Mouse (Mus musculus): ENCODE results near the gene Cmpk2.
"Not testable (repeated sequence)": the region's sequence is repeated elsewhere in the genome, so short reads cannot be mapped to it uniquely, and the experiment has no call there.

The Cmpk2 gene

DNA sequence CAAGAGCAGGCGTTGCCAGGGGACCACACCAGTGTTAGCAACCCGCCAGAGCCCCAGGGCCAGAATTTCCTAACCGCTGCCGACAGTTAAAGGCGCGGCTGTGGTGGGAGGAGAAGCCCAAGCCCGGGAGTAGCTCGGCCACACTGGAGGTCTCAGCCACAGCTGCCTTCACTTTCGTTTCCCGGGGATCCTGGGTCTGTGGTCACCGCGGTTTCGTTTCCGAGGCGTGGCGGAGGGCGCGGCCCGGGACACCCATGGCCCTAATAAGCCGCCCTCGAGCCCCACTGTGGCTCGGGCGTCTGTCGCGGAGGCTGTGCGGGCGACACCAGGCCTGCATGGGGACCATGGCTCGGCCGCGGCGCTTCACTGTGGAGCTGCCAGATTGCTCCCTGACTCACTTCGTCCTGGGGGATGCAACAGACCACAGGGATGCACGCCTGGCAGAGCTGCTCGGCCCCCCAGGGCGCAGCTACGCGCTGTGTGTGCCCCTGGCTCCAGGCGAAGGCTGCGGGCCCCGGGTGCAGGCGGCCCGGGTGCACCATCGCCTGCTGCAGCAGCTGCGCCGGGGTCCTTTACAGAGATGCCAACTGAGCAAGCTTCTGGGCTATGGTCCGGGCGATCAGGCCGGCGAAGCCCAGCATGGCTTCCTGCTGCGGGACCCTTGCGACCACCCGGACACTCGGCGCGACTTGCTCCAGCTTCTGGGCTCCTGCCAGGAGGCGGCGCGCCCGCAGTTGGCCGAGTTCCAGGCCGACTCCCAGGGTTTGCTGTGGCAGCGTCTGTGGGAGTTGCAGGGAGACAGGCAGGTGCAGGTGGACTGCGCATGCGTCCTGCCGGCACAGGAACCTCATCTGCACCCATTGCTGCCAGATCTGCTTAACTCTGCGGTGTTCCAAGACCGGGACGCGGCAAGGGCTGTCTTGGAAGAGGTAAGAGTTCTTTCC is at the start of gene Cmpk2:
Cmpk2 (plus strand) TSS at position 107 of the 944 bp plus-strand sequence.
- peak; percentile 94 for DNase-seq

DNA sequence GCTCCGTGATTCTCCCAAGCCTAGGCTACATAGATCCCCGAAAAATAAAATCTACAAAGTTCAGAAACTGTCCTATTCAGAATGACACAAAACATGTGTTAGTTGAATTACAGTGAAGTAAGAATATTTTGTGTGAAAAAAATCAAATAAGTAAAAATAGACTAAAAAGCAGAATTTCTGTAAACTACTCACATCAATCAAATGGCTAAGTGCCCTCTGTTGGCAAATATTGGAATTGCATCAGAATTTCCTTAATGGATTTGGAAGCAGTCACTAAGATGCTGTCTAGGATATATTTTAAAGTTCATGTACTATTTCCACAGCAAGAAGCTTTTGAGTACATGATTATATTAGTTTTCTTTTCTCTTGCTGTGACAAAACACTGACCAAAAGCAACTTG is 44.2 kb upstream of the Cmpk2 start:
- no peak for DNase-seq

DNA sequence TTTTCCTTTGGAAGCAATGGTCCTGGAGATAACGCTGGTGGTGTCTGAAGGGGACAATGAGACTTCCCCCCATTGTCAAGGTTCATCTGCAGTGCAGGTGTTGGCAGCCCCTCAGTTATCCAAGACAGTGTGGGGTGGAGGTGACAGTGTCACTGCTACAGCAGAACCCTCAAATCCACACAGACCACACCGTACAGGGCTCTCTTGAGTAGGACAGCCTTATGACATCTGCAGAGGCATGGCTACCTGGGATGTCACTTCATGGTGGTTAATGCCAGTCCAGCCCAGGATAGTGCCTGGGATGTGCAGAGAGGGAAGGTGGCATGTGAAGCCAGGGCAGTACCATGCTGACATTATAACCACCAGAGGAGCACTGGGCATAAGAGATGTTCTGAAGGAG is 40.2 kb upstream of the Cmpk2 start:
- not testable (repeated sequence) for DNase-seq

DNA sequence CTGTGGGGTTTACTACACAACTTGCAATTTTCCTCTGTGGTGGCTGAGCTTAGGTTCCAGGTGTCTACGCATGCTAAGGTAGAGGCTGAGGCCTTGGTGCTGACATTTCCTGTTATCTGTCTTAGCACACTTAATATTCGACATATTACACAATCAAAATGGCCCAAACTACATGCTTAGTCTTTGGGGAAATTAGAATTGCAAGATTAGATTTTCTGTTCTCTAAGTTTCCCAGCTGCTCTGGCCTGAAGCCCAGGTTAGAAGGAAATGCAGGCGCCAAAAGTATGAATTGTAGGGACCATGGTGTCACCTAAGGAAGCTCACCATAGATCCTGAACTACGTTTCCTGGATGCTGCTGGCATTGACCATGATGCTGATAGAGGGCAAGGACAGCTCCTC is 32.7 kb upstream of the Cmpk2 start:
- peak; percentile 25 for DNase-seq

DNA sequence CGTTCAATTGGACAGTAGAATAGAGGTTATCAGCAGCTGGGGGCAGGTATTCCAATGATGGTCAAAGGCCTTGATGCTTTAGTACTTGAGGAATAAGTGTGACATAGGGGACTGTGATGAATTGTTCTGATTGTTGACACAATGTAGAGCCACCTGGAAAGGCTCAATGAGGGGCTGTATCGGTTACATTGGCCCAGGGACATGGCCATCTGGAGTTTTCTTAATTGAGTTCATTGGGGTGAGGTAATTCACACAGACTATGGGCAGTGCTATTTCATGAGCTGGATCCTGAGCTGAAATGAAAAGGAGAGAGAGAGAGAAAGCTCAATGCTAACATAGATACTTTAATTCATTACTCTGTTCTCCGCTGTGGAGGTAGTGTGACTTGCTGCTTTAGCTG is 31.1 kb upstream of the Cmpk2 start:
- DNase-seq: no peak

DNA sequence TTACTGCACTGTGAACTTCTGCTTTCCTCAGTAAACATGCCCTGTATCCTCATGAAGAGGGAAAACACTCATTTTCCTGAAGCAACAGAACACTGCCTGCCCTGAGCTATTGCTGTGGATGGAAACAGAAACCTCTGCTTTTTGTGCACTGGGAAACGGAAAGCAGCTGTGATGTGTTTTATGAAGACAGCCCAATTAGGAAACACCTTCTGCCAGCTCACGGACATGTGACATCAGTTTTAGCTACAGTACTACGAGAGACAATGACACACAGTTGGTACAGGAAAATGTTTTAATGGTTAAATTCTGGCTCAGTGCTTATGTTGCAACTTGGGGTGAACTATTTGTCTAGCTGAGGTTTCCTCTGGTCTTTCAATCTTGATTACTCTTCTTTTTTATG is 29.6 kb upstream of the Cmpk2 start:
- DNase-seq: no peak

DNA sequence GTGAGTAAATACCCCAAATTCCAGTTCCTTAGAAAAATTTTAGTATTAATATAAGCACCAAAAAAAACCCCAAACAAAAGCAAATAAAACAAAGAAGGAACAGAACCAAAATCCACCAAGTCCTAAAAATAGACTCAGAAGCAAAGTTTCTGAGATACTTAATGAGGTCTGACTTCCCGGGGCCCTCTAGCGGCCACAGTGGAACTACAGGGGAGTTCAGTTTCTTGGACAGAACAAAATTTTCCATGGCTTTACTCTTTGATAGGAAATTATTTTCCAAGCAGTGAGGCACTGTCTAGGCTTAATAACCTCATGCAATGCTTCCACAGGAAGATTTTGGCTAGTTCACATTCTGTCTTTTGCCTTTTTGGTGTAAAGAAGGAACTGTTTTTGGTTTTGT is 24.9 kb upstream of the Cmpk2 start:
- DNase-seq: peak; percentile 88

DNA sequence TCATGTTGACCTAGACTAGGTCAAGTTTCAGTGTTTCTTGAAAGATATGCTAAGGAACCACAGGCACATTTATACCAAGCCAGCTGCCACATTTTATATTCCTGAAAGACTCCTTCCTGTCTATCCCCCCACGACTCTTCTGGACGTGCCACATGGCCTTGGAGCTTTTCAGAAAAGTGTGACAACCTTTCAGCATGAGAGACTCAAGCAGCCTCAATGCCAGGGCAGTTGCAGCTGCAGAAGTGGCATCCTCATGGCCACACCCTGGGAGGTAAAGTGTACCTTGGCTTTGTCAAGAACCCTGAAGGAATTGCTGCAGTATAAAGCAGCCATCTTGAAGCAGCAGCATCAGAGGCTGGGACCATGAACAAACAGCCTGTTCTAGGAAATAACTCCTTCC is 24.5 kb upstream of the Cmpk2 start:
- DNase-seq: no peak

DNA sequence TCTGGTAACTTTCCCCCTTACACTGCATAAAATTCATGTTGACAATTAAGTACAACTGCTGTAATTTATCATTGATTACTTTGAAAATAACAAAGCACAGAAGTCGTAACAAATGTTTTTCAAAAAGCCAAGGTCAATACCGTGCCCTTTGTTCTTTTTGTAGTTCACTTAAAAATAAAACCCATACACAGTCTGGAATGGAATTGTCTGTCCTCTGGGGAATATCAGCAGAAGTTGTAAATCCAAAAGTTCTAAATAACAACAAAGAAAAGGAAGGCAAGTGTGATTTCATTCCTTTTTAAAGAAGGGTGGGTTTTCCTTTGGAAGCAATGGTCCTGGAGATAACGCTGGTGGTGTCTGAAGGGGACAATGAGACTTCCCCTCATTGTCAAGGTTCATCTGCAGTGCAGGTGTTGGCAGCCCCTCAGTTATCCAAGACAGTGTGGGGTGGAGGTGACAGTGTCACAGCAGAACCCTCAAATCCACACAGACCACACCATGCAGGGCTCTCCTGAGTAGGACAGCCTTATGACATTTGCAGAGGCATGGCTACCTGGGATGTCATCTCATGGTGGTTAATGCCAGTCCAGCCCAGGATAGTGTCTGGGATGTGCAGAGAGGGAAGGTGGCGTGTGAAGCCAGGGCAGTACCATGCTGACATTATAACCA is 22.5 kb upstream of the Cmpk2 start:
- no peak for DNase-seq

DNA sequence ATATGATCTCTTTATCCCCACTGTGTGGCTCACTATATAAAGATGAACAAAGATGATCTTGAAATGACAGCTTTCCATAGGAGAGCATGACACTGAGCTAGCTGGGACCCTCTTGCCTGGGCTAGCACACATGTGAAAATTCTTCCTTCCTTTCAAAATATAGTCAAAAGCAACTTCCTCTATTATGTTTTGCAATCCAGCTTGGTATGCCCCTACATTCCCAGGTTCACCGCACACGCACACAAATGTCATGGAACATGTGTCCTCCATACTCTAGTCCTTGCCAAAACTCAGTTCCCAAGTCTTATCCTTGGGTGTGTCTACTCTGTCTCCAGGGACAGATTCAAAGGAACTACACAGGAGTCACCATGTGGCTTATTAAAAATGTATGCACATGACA is 19.5 kb upstream of the Cmpk2 start:
- DNase-seq: no peak

DNA sequence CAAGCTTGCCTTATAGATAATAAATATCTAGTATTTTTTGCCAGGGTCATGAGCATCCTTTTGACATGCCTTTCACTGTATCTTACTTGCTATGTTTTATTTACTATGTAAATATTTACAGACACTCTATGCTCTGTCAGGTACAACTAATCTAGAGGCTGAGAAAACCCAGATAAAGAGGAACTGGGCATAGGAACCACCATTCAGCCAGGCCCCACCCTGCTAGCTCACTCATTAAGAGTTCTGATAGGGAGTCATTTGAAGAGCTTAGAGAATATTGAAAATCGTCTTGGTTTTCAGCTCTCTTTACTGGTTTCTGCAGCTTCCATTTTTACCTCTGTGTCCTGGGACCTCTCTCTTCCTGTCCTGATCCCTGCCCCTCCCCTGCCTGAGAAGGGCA is 17.9 kb upstream of the Cmpk2 start:
- no peak for DNase-seq

DNA sequence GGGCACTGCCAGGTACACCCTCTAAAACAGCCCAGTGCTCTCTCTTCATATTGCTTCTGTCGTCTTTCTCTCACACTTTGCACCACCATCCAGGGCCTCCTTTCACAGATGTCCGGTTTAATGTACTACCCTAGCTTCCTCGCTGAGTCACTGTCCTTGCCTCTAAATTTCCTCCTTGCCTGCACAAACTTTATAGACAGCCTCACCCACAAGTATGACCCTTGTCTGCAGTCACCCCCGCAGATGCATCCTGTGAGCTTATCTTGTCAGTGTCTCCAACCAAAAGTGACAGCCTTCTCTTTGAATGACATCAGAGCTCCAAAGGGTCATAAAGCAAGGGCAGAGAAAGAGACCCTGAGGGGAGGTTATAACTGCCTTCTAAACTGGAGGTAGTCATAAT is 16.1 kb upstream of the Cmpk2 start:
- DNase-seq: no peak

DNA sequence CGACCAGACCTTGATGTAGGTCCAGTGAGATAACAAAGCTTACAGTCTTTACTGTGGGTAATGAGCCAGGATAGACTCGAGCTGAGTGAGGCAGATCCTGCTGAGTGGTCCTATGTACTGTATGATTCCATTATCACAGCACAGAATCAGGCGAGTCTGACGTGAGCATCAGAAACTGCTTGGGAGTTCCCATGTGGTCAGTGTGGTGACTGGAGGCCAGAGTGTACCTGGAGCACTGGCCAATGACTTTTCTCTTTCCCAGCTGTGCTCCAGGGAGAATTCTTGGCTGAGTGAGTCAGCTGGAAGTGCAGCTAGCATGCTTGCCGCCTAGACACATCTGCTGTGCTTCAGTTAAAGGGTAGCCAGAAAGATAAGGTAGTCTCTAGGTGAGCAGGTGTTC is 14.3 kb upstream of the Cmpk2 start:
- no peak for DNase-seq

DNA sequence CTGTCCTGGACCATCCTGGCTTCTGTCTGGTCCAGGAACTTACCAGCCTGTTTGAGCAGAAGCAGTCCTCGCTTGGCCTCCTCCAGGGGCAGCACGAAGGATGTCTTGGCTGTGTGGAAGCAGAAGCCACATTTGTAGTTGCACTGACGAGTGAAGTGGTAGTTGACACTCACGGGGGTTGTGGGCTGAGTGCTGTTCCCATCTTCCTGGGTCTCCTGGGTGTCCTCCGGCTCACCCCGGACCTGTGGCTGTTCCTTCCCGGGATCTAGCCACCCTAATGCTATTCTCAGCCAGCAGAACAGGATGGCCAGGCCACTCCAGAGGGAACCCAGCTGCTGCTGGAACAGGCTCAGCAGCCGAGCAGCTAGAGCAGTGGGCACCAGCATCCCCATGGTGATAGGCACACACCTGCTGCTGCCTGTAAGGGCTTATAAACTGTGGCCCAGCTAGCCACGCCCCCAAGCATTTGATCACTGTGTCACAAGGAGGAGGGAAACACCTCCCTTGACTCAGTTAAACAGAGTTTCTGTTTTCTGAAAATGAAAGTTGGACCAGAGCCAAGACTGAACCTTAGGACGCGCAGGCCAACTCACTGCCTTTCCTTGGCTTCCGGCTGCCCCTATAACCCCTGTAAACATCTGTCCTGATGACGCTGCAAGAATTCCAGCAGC is 12.8 kb upstream of the Cmpk2 start, which contains the start of gene Rsad2:
Rsad2 (minus strand) TSS at position 425 of the 671 bp plus-strand sequence.
- DNase-seq: peak; percentile 81

DNA sequence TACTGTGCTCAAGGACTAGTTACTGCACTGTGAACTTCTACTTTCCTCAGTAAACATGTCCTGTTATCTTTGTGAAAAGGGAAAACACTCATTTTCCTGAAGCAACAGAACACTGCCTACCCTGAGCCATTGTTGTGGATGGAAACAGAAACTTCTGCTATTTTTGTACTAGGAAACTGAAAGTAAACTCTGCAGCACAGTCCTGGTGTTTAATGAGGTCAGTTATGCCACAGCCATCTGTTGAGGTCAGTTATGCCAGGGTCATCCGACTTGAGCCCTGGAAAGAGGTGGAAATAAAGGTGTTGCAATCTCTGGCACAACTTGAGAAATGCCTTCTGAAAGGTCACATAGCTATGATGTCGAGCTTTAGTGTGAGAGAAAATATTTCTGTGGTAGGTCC is 8.9 kb upstream of the Cmpk2 start:
- no peak for DNase-seq

DNA sequence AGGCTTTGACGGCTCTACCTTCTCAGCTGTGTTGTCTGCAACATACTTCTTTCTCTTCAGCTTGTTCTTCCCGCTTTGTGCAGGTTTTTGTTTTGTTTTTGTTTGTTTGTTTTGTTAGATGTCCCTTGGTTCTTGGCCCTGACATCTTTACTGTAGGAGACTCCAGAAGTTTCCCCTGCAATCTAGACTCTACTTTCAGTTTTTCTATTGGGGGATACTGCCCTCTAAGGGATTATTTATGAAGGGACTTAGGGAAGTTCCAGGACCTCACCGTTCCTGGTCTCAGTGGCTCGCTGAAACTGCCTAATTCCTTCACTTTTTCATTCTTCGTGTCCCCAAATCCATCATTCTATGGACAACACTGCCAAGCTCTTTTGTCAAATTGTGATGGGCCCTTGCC is 3.4 kb upstream of the Cmpk2 start:
- DNase-seq: no peak

DNA sequence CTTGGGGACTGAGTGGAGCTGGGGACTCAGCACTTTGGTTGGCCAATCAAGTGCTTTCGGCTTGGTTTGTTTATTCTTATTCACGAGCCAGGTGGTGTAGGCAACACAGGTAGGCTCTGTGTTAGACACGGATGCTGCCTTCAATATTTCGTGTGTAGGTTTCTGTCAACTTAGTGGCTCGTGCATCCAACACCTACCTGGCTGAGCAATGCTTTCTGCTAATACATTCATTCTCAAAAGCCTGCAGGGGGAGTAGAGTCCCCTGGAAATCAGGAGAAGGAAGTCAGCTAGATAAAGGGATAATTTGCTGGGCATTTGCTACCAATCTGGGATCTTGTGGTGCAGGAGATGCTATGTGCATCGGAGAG is 1.0 kb downstream of the Cmpk2 start:
- DNase-seq: no peak

DNA sequence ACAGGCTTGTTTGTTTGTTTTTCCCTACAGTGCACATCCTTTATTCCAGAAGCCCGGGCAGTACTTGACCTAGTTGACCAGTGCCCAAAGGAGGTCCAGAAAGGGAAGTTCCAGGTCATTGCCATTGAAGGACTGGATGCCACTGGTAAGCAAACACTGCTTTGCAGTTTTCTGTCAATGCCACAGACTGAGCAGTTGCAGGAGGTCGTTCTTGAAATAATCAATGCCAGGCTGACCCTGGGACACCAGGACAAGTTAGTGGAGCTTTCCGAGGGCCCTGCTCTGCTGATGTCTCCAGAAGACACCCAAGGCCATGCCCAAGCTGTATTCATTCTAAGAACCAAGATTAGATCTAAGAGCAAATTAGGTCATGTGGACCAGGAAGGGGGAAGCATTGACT is 2.4 kb downstream of the Cmpk2 start:
- DNase-seq: no peak

DNA sequence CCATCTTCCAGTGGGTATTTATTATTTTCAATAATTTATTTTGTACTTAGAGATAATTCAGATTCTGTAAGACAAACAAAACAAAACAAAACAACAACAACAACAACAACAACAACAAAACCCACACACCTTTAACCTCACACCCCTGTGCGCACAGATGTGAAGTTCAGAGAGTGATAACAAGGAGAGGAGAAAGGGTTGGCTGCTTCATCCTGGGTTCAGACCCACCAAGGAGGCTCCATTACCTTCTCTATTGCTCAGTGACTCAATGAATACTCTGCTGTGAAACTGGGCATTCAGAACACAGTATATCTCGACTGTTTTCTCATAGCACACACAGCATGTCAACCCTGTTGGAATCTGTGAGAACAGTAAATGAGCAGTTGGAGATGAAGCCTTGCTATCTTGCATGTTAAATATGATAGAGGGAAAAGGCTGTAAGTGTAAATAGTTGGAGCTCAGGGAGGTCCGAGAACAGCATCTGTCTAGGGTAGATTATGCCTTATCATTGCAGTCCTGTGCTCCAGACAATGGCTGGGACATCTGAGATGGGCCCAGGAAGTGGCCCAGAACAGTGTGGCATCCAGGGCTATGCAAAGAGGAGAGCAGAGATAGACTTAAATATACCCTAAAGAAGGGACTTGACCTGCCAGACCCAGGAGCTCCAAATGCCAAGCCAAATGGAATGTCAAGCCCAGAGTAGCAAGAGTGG is 3.9 kb downstream of the Cmpk2 start:
- DNase-seq: no peak

DNA sequence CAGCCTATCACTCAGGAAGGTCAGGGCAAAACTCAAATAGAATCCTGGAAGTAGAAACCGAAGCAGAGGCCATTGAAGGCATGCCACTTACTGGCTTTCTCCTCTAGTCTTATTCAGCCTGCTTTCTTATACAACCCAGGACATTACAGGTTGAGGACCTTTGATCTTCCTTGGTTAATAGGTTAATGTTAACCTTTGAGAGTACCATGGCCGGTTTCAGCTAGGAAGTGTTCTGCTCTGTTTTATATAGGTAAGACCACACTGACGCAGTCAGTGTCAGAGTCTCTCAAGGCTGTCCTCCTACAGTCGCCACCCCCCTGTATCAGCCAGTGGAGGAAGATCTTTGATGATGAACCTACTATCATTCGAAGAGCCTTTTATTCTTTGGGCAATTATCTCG is 4.7 kb downstream of the Cmpk2 start:
- peak; percentile 15 for DNase-seq

DNA sequence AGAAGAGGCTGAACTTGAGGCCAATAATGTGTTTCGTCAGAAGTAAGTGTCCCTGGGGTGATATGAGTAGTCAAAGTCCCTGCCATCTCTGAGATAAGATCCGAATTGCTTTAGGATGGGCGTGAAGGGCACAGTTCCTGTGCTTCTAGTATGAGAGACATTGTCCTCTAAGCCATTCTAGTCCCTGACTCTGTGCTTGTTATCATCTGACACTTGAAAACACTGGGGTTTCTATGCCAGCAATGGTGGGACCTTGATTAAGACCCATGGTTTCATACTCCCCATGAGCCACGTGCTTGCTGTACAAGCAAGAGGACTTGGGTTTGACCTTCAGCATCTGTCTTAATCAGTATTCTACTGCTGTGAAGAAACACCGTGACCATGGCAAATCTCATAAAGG is 8.2 kb downstream of the Cmpk2 start:
- no peak for DNase-seq

DNA sequence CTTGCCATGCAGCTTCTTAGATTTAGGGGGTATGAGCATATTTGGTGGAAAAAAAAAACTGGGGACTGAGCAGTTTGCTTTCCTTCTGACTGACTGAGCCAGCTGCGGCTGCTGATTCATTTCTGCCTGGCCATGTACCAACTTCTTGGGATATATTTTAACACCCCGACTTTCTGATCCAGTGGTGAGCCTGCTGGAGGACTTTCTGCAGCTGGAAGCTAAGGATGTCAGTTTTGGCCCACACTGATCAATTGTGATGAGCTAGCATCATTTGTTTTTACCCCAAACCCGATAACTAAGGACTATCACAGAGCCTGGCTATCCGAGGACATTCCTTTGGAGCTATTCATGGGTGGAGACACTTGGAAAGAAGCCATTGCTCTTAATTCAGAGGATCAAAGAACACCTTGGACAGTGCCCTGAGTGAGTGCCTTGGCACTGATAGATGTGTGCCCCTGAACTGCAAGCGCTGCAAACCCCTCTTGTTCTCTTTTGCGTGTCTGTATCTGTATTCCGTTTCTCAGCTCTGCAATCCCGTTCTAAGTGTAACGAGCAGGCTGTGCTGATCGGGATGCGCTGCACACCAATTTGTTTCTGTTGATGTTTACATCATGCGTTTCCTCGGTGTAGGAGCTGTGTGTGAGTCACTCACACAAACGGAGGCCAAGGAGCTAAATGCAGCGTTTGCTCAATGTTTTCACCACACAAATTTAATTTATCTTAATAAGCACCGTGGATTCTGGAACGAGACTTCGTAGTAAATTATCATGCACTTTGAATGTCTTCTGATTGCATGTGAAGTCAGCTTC is 9.4 kb downstream of the Cmpk2 start:
- peak; percentile 37 for DNase-seq

All from kidney, adult 18-20 months (tissue).